Comparison of ENCODE assay signal across 14 mouse cellular contexts in the genomic region with DNA sequence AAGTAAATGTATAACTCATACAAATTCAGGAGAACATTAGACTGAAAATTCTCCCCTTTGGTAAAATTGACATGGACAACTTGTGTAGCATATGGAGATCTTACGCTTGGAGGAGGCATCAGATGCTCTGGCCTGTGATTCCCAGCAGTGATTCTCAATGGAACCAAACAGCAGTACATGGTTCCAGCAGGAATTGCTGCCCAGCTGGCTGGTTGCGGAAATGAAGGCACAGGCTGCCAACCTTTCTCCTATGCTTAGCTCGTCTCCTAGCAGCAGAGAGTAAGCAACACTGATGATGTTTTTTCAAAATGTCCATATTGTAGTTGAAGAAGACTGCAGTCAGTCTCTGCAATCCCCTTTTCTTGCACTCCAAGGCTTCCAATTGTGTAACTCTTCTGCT.
DNase-seq lines count a peak whose midpoint lies in the region; ATAC-seq lines count a peak whose summit lies in the region.
"Had no signal": no experiment of that assay in that cellular context is flagged by ENCODE, and none has a peak within 500 bp of the region (broad histone marks: within the 10 kb centered on the region; RNA-seq: fewer than 3 reads in every experiment).

No protein-coding gene starts in this region.

- H3K9ac ChIP-seq in forebrain, embryonic 13.5 days, result no peak overlapping the region
- no peak overlapping the region for H3K9ac ChIP-seq in forebrain, embryonic 12.5 days
- H3K9ac ChIP-seq in liver, embryonic 11.5 days (ENCODE audit: low read depth, low read length), result no peak overlapping the region
- H3K9ac ChIP-seq: hindbrain, embryonic 12.5 days had no signal

- no peaks in the 10 kb centered on the region for H3K9me3 ChIP-seq in forebrain, embryonic 13.5 days (replicated peaks)
- no peaks in the 10 kb centered on the region for H3K9me3 ChIP-seq in forebrain, embryonic 12.5 days
- no peaks in the 10 kb centered on the region for H3K9me3 ChIP-seq in liver, embryonic 11.5 days (ENCODE audit: control insufficient read depth, low read length)
- H3K9me3 ChIP-seq: hindbrain, embryonic 12.5 days had no signal

- H3K4me2 ChIP-seq in forebrain, embryonic 13.5 days, result no peak overlapping the region
- H3K4me2 ChIP-seq in forebrain, embryonic 12.5 days, result no peak overlapping the region
- H3K4me2 ChIP-seq in liver, embryonic 11.5 days, result no peak overlapping the region
- H3K4me2 ChIP-seq: heart, embryonic 11.5 days; hindbrain, embryonic 12.5 days had no signal

- intact Hi-C loops in left cerebral cortex, postnatal 36 days (cut with DNase I), result no loop called here

- no peak overlapping the region for H3K4me3 ChIP-seq in forebrain, embryonic 13.5 days
- H3K4me3 ChIP-seq in forebrain, embryonic 12.5 days (replicated peaks), result no peak overlapping the region
- no peak overlapping the region for H3K4me3 ChIP-seq in liver, embryonic 11.5 days (ENCODE audit: low read depth, low read length)
- H3K4me3 ChIP-seq: erythroblast, embryonic 14.5 days; hindbrain, embryonic 12.5 days had no signal

- H3K4me1 ChIP-seq in forebrain, embryonic 13.5 days, result no peaks in the 10 kb centered on the region
- no peaks in the 10 kb centered on the region for H3K4me1 ChIP-seq in forebrain, embryonic 12.5 days
- no peaks in the 10 kb centered on the region for H3K4me1 ChIP-seq in liver, embryonic 11.5 days (replicated peaks; ENCODE audit: control insufficient read depth, insufficient read depth, low read length)
- H3K4me1 ChIP-seq: hindbrain, embryonic 12.5 days had no signal

- DNase-seq in cerebellum, adult 18-20 months, result peak; percentile 55 to 70
- DNase-seq in frontal cortex, postnatal 36 days (ENCODE audit: low spot score in 2 of 2), result peak; percentile 1 to 44
- peak; percentile 4 to 10 for DNase-seq in left cerebral cortex, postnatal 36 days (ENCODE audit: low spot score in 2 of 2)
- DNase-seq in adrenal gland, postnatal 25 days, result no peak
- no peak for DNase-seq in thymus, postnatal 0 days (ENCODE audit: low spot score)
- no peak for DNase-seq in liver, embryonic 11.5 days (ENCODE audit: low spot score)
- DNase-seq: liver; thymus, adult 2 months had no signal

- WGBS in forebrain, embryonic 13.5 days, result 79% methylated on average over 3 of the region's 3 CpGs
- WGBS in forebrain, embryonic 12.5 days, result 83% methylated on average over 3 of the region's 3 CpGs
- WGBS in liver, embryonic 11.5 days, result 88% methylated on average over 3 of the region's 3 CpGs

- peak; percentile 72; the same call in 1 of the 2 replicates for ATAC-seq in forebrain, embryonic 13.5 days
- ATAC-seq in forebrain, embryonic 12.5 days (ENCODE audit: low FRiP score), result no peak
- no peak for ATAC-seq in liver, embryonic 11.5 days (replicated peaks; ENCODE audit: low FRiP score)

- H3K27ac ChIP-seq in forebrain, embryonic 13.5 days, result no peak overlapping the region
- no peak overlapping the region for H3K27ac ChIP-seq in forebrain, embryonic 12.5 days
- H3K27ac ChIP-seq in liver, embryonic 11.5 days (ENCODE audit: low read depth, low read length), result no peak overlapping the region
- H3K27ac ChIP-seq: hindbrain, embryonic 12.5 days; macrophage had no signal

- H3K27me3 ChIP-seq in forebrain, embryonic 13.5 days, result no peaks in the 10 kb centered on the region
- no peaks in the 10 kb centered on the region for H3K27me3 ChIP-seq in forebrain, embryonic 12.5 days
- no peaks in the 10 kb centered on the region for H3K27me3 ChIP-seq in liver, embryonic 11.5 days (replicated peaks; ENCODE audit: control insufficient read depth, insufficient read depth, low read length)
- H3K27me3 ChIP-seq: hindbrain, embryonic 12.5 days had no signal

- H3K36me3 ChIP-seq in forebrain, embryonic 13.5 days (ENCODE audit: poor library complexity, severe bottlenecking), result no peaks in the 10 kb centered on the region
- no peaks in the 10 kb centered on the region for H3K36me3 ChIP-seq in forebrain, embryonic 12.5 days (replicated peaks)
- H3K36me3 ChIP-seq in liver, embryonic 11.5 days (ENCODE audit: control insufficient read depth, insufficient read depth, low read length), result no peaks in the 10 kb centered on the region
- H3K36me3 ChIP-seq: hindbrain, embryonic 12.5 days had no signal

Comparison
In these comparisons a context has a peak if more than half of its experiments do, and no peak if none do; other contexts are left out.
1. DNase-seq: peak in cerebellum, adult 18-20 months (2 of 2), frontal cortex, postnatal 36 days (2 of 2) and left cerebral cortex, postnatal 36 days (2 of 2); none in adrenal gland, postnatal 25 days (single experiment), thymus, postnatal 0 days (single experiment) and liver, embryonic 11.5 days (single experiment).